Mouse (Mus musculus): ENCODE data around the gene Ttc25.
A peak's percentile ranks its signal among the peaks of the same experiment; 100 is the strongest.
"Not testable (repeated sequence)": the region's sequence is repeated elsewhere in the genome, so short reads cannot be mapped to it uniquely, and the experiment has no call there.

The Ttc25 gene

DNA sequence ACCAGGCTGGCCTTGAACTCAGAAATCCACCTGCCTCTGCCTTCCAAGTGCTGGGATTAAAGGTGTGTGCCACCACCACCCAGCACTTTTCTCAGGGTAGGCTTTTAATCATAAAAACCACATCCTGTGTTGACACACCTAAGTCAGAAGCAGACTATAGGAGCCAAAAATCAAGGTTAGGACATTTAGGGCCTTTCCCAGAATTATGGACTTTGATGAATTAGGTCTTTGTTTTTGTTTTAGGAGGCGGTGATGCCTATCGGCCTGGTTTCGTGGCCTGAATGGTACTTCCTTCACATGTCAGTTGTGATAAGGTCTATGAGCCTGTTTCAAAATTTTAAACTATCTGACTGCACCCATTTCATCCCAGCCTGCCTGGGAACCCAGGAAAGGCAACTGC is 28.8 kb downstream of the Ttc25 start:
- DNase-seq = no peak

DNA sequence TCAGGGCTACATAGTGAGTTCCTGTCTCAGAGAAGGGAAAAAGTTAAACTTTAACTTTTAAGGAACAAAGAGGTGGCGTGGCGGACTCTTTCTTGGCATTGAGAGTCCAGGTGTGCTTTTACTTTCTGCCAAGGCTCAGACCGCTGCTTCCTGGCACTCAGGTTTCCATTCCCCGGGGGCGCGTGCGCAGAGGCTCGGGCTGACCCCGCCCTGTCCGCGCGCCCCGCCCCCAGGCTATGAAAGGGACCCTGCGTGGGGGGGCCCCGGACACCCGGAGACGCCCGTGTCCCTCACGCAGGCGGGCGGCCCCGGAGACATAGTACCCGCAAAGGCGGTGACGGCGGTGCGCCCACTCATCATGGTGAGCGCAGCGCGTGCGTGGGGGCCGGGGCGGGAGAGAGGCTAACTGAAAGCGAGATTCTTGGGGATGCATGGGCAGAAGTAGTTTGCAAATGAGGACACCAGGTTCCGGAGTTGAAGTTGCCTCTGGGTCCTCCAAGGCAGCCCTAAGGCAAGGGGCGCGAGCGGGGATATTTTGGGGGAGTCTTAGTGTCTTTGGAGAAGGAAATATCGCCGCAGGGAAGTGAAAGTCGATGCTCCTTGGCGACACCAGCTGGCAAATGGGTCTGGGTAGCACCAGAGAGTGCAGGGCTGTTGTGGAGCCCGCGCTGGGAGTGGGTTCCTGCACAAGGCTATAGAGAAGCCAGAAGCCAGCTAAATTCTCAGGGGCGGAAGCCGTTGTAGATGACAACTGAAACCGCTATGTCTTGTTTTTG is 29.5 kb downstream of the Ttc25 start, which contains the start of gene Cnp:
Gene Cnp (plus strand): TSS at position 197 of the 776 bp plus-strand sequence.
- DNase-seq = peak; percentile 88

DNA sequence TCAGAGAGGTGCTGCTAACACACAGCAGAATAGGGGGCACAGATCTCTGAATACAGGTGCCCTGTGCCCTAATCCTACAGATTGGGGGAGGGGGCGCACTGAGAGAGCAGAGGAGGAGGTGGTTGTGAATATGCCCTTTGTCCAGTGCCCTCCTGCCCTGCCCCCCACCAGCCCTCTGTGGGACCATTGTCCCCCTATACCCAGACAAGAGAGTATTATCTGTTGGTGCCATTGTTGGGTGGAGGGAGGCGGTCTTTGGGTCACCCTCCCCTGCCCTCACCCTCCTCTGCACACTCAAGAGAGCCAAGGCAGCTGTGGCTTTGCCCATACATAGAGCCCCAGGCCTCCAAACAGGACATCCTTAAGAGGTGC is 30.1 kb downstream of the Ttc25 start:
- no peak for DNase-seq

DNA sequence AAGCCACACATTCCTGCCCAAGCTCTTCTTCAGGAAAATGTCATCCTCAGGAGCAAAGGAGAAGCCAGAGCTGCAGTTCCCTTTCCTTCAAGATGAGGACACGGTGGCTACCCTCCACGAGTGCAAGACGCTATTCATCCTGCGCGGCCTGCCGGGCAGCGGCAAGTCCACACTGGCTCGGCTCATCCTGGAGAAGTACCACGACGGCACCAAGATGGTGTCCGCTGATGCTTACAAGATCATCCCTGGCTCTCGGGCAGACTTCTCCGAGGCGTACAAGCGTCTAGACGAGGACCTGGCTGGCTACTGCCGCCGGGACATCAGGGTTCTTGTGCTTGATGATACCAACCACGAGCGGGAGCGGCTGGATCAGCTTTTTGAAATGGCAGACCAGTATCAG is 30.8 kb downstream of the Ttc25 start:
- no peak for DNase-seq

DNA sequence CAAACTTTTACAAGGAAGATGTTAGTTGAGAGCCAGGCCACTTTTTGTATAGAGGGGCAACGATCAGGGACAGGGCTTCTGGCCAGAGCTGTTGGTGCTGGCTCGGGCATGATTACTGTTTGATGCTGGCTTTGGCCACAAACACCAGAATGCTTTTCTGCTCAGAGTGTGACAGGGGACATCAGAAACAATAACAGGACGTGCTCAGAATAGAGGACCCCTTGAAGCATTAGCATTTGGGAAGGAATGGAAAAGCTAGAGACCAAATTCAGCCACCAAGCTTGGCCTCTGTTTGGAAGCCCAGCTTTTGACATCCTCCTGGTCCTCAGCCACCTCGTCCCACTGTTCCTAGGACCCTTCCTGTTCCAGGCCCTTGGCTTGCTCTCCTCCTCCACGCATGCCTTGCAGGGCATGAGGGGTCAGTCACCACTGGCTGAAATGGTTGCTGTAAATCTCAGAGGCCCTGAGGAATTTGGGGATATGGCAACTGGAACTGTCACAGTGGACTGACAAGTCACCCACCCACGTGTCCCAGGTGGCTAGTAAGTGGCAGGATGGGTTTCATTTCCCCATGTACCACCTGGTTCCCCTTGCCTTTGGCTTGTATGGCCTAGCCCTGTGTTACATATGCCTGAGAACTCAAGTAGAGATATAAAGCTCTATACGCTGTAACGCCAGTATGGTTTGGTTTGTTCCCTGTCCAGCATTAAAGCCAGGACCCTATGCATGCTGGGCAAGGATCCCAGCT is 32.6 kb downstream of the Ttc25 start:
- DNase-seq = no peak

DNA sequence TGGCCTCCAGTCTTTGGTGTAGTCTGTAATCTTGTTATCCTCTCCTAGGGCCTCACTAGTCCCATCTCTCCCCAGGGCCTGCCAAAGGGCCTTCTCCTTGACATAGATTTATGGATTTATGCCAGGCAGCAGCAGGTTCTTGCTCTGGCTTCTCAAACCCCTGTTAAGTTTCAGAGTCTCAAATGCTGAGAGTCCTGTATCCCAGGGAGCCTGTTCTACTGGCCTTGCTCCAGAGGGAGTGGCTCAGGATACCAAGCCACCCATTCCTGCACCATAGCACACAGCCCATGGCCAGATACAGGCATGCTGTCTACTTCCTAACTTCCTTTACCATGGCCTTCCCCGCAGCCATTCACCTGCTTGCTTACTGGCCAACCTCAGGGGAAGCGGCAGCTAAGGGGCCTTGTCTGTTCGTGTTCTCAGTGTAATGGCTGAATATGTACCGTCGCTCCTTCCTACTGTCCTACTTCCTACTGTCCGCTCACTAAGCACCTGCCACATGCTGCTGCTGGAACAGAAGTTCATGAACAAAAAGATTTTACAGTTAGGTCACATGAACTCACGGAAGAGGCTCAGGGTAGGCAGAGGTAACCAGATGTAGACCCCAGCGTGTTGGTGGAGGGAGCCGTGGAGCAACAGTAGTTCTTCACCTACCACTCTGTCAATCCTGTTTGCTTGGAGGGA is 33.9 kb downstream of the Ttc25 start:
- DNase-seq = peak; percentile 17

DNA sequence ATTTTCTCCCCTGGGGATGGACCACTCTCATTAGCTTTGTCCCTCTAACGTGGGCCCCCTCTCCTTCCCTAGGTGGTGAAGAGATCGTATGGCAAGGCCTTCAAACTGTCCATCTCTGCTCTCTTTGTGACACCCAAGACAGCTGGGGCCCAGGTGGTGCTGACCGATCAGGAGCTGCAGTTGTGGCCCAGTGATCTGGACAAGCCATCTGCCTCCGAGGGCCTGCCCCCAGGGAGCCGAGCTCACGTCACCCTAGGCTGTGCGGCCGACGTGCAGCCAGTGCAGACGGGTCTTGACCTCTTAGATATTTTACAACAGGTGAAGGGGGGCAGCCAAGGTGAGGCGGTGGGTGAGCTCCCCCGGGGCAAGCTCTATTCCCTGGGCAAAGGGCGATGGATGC is 34.9 kb downstream of the Ttc25 start:
- no peak for DNase-seq

DNA sequence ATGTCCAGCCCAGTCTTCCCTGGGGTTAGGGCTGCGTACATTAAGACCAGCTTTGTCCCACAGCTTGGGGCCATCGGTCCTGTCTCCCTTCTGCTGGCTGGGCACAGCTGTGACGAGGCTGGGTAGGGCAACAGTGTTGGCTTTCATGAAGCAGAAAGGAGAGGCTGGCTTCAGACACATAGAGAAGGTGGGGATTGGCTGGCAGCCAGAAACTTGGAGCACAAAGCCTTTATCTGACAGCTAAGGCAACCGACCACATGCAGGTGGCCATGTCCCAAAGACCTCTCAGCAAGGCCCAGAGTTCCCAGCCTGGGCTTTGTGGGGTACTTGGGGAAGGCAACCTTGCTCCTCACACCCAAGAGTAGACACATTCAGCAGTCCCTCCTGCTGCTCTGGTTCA is 36.3 kb downstream of the Ttc25 start:
- peak; percentile 23 for DNase-seq

DNA sequence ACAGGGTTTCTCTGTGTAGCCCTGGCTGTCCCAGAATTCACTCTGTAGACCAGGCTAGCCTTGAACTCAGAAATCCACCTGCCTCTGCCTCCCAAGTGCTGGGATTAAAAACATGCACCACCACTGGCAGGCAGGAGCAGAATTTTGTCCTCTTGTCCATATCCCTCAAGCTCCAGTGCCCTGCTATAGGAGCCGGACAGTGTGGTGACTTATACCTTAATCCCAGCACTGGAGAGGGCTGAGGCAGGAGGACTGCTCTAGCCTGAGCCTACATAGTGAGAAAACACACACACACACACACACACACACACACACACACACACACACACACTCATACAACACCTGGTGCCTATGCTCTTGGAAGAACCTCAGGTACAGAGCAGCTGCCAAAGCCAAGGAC is 37.0 kb downstream of the Ttc25 start:
- DNase-seq = not testable (repeated sequence)

DNA sequence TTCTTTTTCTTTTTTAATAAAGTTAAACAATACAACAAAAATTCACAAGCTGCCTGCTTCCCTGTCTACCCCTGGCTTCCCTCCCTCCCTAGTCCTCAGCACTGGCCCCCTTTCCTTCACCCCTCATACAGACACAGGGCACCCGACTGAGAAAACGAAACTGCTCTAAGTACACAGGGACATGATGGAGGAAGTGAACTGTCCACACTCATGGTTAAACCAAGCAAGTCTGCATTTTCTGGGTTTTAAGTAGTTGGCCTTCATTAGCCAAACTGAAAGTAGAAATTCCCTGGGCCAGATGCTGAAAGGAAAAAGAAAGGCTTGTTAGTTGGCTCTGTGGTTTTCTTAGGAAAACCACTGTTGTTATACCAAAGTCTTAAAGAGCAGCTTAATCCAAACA is 37.4 kb downstream of the Ttc25 start:
- DNase-seq = no peak

DNA sequence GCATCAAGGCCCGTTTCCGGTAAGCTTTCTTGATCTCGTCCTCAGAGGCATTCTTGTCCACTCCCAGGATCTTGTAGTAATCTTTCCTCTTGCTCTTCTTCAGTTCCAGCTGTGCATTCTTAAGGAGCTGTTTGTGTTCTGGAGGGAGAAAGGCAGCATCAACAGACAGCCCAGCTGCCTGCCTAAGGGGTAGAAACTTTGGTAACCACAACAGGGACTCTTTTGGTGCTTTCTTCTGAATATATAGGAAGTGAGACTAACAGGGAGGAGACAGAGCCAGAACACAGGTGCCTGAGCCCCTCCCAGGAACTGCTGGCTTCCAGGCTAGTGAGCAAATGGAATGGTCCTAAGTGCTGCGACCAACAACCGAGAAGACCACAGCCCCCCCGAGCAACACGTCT is 39.2 kb downstream of the Ttc25 start:
- DNase-seq = no peak

DNA sequence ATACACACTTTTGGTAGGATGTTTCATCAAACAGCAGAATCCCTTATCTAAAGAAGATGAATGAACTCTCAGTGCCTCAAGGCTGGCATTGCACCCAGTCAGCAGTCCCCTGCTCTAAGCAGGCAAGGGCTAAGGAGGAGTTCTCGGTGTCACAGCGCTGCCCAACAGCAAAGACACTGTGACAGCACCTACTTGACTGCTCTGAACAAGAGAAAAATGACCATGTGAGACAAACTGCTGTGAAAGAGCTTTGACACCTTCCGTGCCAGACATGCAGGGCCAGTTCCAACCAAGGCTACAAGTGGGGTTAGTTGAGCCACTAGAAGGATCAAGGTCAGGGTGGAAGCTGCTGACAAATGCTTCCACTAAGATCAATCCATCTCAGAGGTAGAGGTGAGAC is 39.7 kb downstream of the Ttc25 start:
- no peak for DNase-seq

DNA sequence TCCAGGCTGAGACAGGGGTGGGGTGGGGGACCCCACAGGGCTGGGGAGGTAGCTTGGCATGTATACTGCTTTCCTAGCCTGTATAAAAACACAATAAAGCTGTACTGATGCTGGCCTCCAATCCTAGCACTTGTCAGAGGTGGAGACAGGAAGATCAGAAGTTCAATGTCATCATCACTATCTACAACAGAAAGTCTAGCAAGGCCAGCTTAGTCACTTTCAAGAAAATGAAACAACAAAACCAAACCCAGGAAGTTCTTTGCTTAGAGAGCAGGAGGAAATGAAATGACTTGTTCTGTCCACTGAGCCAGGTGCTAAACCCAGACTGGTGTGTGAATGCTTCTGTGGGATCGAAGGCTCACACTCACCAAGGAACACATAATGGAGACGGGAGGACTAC is 43.1 kb downstream of the Ttc25 start:
- no peak for DNase-seq

DNA sequence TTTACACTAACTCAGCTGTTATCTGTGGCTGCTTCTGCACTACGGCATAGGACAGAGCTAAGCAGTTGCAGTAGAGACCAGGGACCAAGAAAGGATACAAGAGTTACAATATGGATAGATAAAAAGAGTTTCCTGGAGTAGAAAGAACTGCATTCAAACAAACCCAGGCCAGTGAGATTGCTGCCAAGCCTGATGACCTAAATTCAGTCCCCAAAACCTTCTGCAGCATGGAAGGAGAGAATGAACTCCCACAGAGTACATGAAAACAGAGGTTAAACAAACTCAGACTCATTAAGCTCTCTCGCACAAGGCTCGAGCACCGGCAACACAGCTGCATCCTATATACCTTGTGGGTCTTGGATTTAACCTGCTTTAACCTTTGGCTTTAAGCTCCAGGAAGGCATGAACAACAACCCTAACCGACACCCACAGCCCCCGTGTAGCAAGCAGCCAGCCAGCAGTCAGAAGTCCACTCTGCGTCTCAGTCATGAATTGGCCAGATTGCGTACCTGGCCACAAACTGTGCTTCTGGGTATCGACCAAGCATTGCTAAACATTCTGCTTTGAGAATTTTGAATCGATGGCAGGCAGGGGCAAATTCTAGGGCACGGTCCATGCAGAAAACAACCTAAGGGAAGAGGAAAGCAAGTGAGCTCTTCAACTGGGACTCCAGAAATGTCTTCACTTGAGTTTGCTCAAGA is 47.1 kb downstream of the Ttc25 start:
- DNase-seq = no peak

DNA sequence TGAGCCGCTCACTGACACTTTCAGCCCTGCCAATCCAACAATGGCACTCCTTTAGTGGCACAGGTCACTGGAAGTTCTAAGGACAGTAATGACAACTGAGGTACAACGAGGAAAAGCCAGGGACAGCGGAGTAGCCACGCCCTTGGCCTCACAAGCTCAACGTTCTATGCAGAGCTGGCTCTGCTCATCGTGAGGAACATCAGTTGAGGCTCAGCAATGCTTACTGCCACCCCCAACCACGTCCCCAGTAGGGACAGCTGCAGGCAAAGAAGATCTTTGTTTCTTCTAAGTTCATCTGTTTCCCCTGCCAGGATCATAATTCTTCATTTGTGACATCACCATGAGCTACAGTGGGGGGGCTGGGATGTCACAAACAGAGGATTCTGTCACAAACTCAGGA is 49.2 kb downstream of the Ttc25 start:
- DNase-seq = no peak

DNA sequence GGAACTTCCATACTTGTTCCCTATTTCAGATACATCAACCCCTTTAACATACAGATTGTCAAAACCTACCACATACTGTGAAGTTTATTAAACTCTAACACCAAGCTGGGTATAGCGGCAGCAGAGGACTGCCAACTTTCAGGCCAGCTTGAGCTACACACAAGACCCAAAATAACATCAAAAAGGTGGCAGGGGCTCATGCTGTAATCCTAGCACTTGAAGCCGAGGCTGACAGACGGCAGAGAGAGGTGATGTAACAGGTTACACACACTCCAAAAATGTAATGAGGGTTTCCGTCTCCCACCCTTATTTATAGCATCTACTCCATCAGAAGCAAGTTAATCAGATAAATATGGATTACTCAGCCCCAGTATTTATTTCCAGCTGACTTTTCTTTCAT is 50.1 kb downstream of the Ttc25 start:
- DNase-seq = no peak

DNA sequence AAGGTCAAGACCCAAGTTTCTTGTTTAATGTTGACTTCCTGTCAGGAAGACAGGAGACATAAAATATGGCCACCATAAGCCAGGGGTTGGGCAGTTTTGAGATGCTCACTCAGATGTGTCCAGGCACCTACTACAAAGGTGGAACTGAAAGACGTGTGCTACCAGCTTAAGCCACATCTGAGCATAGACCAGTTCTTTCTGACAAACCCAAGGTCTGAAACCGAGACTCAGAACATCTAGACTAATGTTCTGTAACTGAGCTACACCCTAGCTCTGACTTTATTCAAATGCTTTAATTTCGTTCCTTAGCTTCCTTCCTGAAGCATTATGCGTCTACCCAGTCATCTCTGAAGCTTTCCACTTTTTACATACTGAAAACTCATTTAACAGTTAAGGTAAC is 52.7 kb downstream of the Ttc25 start:
- DNase-seq = no peak

DNA sequence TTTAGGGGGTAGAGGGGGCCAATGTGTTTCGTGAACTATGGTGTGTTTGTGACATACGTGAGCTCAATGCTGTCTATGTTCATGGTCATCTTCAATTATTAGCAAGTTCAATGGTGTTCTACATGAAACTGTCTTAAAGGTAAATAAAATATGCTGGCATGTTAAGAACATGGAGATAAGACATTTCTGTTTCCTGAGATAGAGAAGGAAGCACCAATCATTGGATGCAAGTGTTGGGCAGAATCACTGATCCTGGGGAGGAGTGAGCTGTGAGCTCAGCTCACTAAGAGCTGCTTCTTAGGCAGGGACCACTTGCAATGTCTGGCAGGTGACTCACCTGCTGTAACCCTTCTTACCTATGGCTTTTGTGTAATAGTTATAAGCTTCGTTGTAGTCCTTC is 56.0 kb downstream of the Ttc25 start:
- DNase-seq = no peak

DNA sequence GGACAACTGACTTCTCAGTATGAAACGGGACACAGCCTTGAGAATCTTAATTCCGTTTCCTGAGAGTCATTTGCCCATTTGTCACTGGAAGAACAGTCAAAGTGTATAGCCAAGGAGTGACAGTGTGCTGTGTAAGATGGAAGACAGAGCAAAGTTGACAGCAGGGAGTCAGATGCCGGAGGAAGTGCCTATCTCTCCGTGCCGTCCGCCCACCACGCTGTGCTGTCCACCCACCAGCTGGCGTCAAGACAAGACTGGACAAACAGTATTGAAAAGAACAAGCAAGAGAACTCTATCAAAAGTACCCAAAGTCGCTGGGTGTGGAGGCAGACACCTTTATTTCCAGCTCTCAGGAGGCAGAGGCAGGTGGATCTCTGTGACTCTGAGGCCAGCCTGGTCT is 57.7 kb downstream of the Ttc25 start:
- no peak for DNase-seq

DNA sequence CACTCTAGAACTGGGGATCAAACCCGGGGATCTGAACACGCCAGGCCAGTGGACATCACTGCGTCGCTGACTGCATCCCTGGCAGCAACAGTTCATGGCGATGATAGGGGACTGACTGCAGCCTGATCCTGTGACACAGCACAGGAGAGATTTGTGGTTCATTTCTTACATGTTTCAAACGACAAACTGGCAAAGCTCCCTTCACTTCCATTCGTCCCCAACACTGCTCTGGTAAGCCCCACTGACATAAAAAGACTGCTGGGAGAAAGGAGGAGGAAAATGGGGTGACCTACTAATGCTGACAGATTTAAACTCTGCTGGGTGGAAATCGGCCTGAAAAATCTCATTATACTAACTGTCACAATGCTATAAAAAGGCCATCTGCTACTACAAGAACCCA is 58.4 kb downstream of the Ttc25 start:
- no peak for DNase-seq

DNA sequence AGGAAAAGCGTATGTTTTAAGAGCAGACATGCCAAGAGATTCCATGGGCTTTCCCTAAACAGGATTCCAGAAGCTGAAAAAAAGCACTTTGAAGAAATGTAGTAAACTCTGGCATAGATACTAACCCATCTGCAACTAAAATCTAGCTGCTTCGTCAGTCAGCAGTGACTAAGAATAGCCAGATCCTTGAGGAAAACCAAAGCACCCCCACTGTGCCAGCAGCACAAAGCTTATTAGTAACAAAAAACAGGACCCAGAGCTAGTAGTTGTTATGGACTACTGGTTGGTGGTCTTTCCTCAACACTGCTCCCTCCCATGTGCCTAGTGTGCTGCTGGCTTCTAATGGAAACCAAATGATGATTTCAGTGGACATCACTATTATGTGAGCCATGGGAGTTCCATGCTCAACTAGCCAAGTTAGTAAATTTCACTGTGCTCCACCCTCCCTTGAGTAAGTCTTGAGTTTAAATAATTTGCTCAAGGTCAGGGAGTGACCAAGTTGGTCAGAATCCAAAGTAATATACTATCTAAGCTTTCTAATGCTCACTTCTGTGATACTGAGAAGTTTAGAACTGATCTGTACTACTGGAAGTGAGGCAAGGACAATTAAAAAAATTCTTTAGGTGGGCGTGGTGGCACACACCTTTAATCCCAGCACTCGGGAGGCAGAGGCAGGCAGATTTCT is 59.1 kb downstream of the Ttc25 start:
- no peak for DNase-seq

DNA sequence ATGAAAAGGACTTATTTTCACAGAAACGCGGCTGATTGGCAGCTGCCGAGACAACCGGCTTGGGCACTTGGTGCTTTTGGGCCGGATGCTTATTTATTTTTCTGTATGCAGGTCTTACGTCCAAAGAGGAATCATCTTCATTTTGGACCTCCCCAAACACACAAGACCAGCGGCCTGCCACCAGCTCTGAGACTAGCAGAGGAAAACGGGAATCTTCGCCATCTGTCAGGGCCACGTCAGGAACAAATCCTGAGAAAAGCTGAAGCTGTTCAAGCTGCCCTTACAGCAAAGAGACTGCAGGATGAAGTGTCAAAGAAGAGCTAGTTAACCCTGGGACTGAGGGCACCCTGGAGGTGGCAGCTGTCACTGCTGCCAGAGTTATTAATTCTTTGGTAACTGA is 60.0 kb downstream of the Ttc25 start:
- DNase-seq = no peak

DNA sequence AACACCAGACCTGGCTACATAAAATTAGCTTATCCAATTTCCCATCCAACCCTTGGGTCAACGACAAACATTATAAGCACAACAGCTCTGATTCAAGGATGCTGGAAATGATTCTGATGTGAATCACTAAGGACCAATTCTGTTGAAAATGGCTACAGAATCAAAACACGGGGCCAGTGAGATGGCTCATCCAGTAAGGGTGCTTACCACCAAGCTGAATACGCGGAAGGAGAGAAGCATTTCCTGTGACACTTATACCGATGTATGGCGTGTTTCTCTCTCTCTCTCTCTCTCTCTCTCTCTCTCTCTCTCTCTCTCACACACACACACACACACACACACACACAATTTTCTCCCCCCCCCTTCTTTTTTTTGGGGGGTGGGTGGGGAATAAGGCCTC is 61.7 kb downstream of the Ttc25 start:
- no peak for DNase-seq
